Mouse (Mus musculus): ENCODE data around the gene Scap. TPM values are rescaled to one million over a fixed set of nuclear protein-coding genes. Genes with fewer than 3 reads are reported as not detected.

The Scap gene
- 23.5 and 25.2 TPM in 2 replicates for polyA plus RNA-seq (2015; fragmentation: Nextera tagmentation; extraction: Ambion mirVana)

DNA sequence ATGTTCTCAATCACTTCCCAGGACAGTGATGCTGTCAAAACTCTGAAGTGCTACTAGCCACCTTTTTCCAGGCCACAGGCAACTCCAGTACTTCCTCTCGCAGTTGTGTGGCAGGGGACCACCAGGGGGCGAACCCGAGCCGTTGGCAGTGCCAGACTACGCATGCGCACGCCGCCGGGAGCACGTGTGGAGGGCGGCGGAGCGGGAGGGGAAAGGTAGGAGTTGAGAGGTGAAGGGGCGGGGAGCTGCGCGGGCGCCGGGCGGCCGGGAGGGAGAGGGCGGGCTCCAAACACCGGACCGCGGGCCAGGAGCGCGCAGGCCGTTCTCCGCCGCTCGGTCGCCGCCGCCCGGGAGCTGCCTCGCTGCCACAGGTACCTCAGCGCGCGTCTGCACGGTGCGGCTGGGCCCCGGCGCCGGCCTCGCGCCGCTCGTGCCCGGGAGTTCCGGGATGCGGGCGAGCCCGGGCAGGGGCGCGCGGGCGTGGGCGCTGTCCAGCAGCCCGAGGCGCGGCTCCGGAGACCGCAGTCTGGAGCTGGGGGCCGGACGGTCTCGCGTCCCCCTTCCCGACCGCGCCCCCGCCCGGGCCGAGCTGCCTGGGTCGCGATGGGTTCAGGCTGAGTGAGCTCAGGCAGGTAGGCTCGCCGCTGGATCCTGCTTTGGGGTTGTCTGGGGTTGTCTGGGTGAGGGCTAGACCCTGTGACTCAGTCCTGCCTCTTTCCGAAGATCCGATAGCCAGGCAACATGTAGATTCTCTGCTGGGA, at the start of gene Scap:
TSS of gene Scap (plus strand) at position 154 of the 761 bp plus-strand sequence.

DNA sequence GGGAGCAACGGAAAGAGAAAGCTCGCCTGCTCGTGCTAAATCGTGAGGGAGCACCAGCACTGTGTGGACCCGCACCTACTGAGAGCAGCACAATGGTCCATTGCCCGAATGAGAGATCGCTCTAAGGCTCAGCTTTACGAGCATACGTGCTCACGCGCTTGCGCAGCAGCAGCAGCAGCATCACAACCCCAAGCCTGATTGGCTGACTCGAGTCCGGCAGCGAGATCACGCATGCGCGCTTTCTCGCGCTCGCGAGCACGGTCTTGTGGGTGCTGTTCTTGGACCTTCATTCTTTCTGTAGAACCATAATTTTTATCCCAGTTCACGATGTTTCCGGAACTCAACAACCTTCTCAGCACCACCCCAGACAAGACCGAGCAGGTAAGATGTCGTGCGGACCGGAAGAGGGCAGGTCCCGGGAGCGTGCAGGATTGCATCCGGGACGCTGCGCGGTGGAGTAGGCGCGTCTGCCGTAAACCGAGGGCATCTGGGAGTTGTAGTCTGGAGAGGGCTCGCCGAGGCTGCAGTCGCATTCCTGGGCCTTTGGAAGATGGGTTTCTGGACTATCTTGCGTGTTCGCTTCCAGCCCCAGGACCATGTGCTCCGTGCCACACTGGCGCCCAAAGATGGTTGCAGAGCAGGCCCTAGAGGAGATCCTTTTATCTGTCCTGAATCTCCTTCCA, 28.0 kb upstream of the Scap start, which contains the start of gene Elp6:
TSS of gene Elp6 (plus strand) at position 205 of the 683 bp plus-strand sequence.

DNA sequence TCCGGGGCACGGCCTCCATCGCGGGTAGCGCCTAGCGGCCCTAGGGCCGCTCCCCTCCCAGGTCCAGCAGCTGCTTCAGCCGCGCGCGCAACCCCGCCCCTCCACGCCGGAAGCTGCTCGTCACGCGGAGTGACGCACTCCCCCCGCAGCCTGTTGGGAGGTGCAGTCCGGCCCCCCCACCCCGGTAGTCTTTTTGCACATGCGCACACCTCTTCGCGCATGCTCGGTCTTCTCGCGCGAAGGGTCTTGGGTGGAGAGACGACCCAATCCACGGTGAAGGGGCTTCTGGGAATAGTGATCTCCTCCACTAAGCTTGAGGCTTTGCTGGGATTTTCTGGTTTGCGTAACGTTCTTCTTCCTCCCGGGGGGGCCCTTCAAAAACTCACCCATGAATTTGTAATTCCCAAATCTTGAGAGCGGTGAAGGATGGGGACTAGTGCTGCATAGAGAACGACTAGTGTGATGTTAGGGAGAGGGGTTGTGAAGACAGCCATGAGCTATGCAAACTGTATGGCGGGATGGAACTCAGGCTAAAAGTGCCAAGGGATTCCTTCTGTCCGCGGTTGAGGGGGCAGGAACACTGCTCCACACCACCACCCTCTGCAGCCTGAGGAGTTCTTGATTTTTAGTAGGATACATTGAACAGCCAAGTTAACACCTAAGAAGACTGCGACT, 75.1 kb downstream of the Scap start, which contains the start of gene Ptpn23:
TSS of gene Ptpn23 (minus strand) at position 115 of the 675 bp plus-strand sequence.

DNA sequence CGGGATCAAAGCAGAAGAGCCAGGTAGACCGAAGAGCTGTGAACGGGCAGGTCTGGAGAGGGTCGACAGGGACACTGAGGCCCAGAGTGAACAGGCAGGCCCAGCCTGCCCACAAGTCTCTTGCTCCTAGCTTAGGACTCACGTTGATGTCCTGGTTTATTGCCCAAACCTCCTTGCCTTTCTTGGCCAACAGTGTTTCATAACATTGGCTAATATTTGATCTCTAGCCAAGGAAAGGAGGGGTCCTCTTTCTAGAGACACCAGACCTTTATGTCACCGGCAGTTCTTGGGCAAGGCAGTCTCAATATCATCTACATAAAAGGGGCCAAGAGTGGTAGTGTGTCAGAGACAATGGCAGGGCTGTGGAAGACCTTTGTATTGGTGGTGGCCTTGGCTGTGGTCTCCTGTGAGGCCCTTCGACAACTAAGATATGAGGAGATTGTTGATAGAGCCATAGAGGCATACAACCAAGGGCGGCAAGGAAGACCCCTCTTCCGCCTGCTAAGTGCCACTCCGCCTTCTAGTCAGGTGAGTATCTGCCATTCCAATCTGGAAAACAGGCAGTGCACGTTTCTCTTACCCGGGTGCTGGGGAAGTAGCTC, 86.5 kb downstream of the Scap start, which contains the start of gene Ngp:
TSS of gene Ngp (plus strand) at position 237 of the 602 bp plus-strand sequence.

Other genes with a start within 250 kb of the Scap start
- 31.0 and 33.7 TPM in 2 replicates for gene Smarcc1, start 215.6 kb upstream of the Scap start, polyA plus RNA-seq (2015; fragmentation: Nextera tagmentation; extraction: Ambion mirVana)
- 52.5 and 56.9 TPM in 2 replicates for gene Dhx30, start 215.5 kb upstream of the Scap start, polyA plus RNA-seq (2015; fragmentation: Nextera tagmentation; extraction: Ambion mirVana)
- 18.5 and 19.3 TPM in 2 replicates for gene Cspg5, start 89.5 kb upstream of the Scap start, polyA plus RNA-seq (2015; fragmentation: Nextera tagmentation; extraction: Ambion mirVana)
- 8.3 and 9.1 TPM in 2 replicates for gene Elp6, start 28.1 kb upstream of the Scap start, polyA plus RNA-seq (2015; fragmentation: Nextera tagmentation; extraction: Ambion mirVana)
- gene Ptpn23, start 74.9 kb downstream of the Scap start, polyA plus RNA-seq (2015; fragmentation: Nextera tagmentation; extraction: Ambion mirVana), result 9.6 and 10.4 TPM in 2 replicates
- gene Ngp, start 86.5 kb downstream of the Scap start, polyA plus RNA-seq (2015; fragmentation: Nextera tagmentation; extraction: Ambion mirVana), result 1.5 and 6.6 TPM in 2 replicates
- gene Klhl18, start 143.4 kb downstream of the Scap start, polyA plus RNA-seq (2015; fragmentation: Nextera tagmentation; extraction: Ambion mirVana), result 6.9 and 8.8 TPM in 2 replicates
- gene Kif9, start 143.7 kb downstream of the Scap start, polyA plus RNA-seq (2015; fragmentation: Nextera tagmentation; extraction: Ambion mirVana), result 0.53 and 0.76 TPM in 2 replicates
- 14.8 and 17.2 TPM in 2 replicates for gene Setd2, start 199.3 kb downstream of the Scap start, polyA plus RNA-seq (2015; fragmentation: Nextera tagmentation; extraction: Ambion mirVana)